Mouse (Mus musculus) cerebellum, postnatal 25 days (tissue): Measurements from ENCODE around the gene Ip6k1.

ENCODE experiments used
- DNase-seq, 2 experiments: peaks; one replicate each; pipeline ENCODE4 v3.0.0; 2021; ENCODE audit warnings: mixed read lengths in 2 of 2

Gene Ip6k1

DNA sequence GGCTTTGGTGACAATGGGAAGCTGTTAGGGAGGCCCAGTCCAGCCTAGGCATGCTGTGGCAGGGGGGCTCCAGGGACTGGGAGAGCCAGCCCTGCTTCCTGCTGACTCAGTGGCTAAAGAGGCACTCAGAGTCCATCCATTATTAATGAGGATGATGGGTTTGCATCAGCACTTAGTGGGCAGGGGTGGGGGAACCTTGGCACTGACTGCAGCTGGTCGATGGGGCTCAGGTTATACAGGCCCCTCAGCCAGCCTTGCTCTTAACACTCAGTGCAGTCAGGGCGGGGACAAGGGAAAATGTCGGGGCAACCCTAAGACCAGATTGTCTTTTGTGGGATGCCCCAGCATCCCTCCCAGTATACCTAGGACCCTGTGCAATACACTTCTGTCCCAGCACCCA lies 59.8 kb downstream of the Ip6k1 start:
- peak in 1 of 2 experiments; percentile 11 for DNase-seq

DNA sequence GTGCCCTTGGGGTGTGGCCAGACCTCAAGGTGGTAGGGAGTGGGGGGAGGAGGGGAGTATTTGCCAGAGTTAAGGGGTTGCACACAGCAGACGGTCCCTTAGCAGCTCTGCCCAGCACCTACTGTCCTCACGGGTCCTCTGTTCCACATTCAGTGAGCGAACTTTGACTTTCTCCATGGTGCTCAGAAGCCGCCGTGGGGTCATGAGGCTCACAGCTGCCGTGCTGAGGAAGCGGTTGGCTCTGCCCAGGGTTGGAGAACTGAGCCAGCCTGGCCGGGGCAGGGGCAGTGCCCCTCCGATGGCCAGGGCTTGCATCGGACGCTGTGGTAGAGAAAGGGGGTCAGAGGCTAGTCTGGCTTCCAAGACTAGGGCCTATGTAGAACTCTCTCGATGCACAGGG lies 61.1 kb downstream of the Ip6k1 start:
- DNase-seq = no peak

DNA sequence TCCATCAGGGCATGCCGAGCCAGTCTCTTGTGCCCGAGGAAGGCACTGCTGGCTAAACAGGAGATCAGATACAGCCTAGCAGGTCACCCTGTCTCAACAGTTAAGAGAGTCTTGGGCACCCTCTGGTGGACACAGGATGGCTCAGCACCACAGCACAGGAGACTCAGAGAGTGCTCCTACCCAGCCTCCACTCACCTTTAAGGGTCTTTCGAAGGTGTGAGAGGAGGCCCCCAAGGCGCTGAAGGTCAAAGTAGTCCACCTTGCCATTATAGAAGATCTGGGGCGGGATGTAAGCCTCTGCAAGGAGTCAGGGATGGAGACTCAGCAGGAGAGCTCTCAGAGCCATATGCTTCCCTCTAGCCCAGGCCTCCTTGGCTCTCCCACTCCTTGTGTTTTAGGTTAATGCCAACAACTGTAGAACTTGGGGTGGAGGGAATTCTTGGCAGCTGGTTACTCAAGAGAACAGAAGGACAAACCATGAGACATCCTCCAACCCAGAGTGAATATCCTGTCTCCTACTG lies 63.2 kb downstream of the Ip6k1 start:
- peak; percentile 87 to 88 for DNase-seq

DNA sequence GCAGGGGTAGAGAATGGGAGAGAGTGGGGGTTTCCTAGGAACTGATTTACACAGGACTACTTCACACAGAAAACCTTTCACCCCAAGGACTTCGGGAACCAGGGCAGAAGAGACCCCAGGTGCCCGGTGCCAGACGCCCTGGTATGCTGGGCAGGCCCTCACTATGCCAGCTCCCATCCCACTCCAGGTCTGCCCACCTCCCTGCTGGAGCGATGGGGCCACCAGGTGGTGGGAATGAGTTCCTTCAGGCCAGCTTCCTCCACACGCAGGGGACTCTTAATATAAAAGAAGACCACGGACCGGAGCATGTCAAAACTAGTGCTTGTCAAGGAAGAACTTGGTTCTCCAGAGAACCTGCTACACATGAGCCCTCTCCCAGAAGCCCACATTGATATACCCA lies 64.9 kb downstream of the Ip6k1 start:
- peak in 1 of 2 experiments; percentile 61 for DNase-seq

DNA sequence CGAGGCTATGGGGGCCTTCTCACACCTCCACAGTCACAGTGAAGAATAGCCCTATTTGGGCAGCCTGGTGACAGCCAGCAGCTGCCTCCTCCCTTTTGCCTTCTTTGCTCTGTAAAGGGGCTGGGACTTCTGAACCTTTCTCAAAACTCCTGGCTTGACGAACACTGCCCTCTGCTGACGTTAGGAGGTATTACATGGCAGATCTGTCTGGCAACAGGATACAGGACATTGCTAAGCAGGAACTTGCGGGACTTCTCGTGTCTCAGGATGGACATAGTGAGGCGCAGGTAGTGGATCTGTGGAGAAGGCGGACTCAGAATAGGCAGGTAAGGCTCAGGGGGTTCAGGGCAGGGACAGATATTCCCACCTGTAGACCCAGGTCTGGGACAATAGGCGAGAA lies 65.6 kb downstream of the Ip6k1 start:
- peak; percentile 91 to 94 for DNase-seq

DNA sequence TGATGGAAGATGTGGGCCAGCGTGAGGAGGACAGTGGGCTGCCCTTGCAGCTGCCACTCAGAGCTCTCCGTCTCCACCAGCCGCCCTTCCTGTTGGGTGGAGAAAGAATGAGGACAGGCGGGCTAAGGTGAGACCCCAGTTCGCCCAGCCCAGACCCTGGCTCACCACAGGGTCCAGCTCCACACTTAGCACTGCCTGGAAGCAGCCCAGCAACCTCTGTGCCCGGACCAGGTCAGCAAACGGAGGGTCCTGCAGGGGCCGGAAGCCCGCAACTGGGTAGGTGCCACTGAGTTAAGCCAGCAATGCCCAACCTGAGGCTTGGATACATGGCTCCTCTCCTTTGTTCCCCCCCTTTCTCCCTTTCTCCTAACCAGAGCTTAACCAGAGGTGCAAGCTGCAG lies 66.7 kb downstream of the Ip6k1 start:
- peak in 1 of 2 experiments; percentile 39 for DNase-seq

DNA sequence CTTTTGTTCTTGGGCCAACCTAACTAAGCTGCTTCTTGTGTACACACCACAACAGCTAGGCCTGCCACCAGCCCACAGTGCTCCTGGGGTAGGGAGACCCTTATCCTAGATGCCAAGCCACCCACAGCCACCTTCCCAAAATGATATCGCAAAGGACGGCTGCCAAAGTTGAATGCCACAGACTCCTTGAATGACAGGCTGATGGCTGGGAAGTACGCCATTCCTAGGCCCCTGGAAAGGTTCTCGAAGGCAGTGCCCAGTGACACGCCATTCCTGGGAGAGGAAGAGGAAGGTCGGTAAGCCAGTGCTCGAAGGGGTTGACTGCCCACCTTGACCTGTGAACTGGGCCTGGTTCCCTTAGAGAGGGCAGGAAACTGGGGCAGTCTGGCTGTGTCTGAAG lies 67.2 kb downstream of the Ip6k1 start:
- DNase-seq = peak in 1 of 2 experiments; percentile 20

DNA sequence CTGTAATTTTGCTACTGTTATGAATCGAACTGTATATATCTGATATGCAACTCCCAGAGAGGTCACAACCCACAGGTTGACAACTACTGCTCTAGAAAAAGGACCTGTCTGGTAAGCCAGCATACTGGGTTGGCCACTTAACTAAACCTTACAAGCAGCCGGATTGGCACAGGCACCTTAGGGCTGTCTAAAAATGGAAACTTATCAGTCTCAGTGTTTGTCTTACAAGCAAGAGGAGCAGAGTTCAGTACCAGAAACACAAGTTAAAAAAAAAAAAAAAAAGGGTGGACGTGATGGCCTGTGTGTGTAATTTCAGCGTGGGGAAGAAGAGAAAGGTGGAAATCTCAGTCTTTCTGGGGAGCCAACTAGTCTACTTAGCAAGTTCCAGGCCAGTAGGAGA lies 69.5 kb downstream of the Ip6k1 start:
- no peak for DNase-seq

DNA sequence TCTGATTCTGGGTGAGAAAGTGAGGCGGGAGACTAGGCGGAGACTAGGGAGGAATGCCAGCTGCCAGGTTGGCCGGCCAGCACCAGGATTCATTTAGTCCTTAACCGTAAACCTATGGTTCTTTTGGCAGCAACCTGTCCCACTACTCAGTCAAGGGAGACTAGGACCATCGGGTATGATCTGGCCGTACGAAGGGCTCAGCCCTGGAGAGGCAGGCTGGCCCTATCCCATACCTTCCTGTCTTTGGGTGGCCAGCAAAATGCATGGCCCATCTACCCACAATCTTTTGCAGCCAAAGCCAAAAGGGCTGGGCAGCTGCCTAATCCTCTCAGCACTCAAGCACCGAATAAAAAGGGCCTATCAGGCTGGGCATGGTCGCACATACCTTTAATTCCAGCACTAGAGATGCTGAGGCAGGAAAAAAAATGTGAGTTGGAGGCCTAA lies 70.2 kb downstream of the Ip6k1 start:
- peak; percentile 75 to 77 for DNase-seq

DNA sequence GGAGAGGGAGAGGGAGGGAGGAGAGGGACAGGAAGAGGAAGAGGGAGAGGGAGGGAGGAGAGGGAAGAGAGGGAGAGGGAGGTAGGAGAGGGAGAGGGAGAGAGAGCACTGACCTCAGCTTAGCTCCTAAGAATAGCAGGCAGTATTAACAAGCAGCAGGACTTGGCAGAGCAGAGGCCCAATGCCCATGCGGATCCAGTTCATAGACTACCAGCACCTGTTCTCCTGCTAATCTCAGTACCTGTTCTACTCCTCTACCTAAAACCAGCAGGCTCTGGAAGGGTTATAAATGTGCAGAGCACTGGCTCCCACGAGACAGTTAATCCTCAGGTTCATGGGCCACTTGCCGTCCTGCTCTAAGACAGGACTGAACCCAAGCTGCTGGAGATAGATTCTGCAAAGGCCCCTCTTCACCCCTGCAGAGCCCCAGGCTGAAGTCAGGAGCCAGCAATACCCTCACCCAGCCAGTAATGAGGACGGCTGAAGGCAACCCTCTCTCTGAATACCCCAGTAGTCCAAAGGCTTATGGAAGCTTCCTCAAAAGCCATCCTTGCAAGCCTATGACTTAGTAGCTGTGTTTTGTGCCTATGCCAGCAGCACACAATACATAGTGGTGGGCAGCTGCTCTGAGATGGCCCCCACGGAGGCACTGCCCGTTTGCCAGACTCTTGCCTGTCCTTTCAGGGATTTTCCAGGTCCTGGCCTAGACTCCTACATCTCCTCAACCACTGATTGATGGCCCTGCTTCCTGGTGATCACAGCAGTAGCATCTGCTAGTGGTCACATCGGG lies 71.0 kb downstream of the Ip6k1 start:
- DNase-seq = peak; percentile 85 to 86

DNA sequence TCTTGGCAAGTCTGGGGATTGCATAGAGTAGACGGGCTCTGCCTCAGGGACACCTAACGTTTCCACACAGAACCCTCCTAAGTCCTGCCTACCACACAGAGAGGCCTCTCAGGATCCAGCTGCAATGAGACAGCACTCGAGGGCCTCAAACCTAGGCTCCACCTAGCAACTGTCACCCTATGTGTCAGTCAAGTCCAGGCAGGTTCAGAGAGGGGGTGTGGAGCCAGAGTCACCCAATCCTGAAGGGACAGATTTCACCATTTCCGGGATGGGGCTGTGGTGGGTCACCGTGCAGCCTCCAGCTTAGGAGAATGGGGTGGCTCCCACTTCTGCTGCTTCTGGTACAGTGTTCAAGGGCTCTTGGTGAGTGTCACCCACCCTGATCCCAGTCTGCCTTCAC lies 77.9 kb downstream of the Ip6k1 start, which contains the start of gene Mst1:
TSS of gene Mst1 (plus strand) at position 269 of the 400 bp plus-strand sequence.
- no peak for DNase-seq

DNA sequence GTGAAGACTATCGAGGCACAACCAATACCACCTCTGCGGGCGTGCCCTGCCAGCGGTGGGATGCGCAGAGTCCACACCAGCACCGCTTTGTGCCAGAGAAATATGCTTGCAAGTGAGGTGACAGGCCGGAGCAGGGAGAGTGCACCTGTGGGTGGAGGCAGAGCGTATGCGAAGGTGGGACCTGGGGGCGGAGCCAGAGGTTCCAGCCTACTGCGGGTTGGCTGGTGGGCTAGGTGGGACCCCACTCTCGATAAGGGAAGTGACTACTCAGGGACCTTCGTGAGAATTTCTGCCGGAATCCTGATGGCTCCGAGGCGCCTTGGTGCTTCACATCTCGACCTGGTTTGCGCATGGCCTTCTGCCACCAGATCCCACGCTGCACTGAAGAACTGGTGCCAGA lies 80.2 kb downstream of the Ip6k1 start:
- DNase-seq = peak; percentile 60 to 63

DNA sequence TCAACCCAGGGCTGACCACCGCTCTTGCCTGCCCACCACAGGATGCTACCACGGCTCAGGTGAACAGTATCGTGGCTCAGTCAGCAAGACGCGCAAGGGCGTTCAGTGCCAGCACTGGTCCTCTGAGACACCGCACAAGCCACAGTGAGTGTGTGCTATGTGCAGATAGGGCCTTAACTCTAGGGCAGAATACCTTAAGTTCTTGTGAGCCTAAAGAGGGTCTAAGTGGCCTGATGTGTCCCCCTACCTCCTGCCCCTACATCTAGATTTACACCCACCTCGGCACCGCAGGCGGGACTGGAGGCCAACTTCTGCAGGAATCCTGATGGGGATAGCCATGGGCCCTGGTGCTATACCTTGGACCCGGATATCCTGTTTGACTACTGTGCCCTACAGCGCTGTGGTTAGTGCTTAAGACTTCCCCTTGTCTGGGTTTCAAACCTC lies 80.7 kb downstream of the Ip6k1 start, which contains the start of gene Rnf123:
TSS of gene Rnf123 (minus strand) at position 359 of the 444 bp plus-strand sequence.
- no peak for DNase-seq

DNA sequence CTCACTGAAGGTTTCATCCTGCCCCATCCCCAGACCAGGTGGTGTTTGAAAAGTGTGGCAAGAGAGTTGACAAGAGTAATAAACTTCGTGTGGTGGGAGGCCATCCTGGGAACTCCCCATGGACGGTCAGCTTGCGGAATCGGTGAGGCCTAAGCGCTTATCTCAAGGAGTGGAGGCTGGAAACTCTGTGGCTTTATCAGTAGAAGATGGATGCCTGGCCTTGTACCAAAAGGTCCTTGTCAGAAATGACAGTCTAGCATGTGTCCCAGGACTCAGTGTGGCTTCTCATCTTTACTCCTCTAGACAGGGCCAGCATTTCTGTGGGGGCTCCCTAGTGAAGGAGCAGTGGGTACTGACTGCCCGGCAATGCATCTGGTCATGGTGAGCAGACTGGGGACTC lies 81.3 kb downstream of the Ip6k1 start:
- DNase-seq = no peak

DNA sequence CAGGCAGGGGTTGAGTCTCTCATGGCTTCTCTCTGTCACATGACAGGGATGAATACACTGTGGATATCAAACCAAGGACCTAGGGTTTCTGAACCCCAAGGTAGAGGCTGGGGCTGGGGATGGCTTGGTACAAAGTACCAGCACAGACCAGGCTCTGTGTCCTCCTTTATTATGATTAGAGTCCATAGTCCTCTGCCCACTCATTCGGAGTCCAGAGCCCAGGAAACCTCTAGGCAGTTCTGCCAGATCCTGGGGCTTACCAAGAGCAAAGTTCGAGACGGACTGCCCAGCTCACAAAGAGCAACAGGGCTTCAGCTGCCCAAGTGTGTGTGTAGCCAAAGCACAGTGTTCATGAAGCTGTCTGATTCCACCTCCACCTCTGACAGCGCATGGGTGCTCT lies 83.0 kb downstream of the Ip6k1 start:
- no peak for DNase-seq

DNA sequence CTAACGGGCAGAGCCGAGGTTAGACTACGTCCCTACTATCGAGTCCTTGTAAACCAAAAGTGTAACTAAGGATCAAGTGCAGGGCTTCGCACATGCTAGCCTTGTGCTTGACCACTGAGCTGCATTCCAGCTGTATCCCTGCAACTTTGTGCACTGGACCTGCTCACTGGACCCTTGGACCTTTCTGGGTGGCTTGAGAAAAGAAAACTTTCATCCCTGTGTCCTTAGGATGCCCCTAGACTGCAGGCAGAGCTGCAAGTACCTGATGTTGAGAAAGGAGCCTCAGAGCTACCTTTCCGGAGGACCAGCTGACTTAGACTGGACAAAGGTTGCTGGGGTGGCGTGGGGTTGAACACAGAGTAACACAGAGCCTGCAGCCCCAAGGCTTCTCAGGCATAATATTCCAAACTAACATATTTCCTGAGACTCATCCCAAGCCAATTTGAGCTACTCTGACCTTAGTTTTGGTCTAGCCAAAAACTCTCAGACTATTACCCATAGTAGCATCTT lies 88.4 kb downstream of the Ip6k1 start:
- DNase-seq = no peak

DNA sequence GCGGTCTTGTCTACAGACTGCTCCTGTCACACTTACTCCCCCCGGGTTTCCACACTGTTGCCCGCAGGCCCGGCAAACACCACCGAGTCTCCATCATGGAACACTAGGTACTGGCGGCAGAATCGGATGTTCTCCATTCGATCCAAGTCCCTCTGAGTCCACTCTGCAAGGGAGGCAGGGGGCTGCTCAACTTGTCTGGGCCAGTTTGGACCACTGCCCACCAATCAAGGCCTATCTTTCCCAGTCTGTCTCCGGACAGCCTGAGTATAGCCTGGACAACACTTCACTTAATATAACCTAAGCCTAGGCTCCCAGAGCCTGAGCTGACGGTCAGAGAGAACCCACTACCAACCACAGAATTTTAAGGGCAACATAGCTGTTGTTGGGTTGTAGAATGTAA lies 91.3 kb downstream of the Ip6k1 start:
- peak in 1 of 2 experiments; percentile 58 for DNase-seq

DNA sequence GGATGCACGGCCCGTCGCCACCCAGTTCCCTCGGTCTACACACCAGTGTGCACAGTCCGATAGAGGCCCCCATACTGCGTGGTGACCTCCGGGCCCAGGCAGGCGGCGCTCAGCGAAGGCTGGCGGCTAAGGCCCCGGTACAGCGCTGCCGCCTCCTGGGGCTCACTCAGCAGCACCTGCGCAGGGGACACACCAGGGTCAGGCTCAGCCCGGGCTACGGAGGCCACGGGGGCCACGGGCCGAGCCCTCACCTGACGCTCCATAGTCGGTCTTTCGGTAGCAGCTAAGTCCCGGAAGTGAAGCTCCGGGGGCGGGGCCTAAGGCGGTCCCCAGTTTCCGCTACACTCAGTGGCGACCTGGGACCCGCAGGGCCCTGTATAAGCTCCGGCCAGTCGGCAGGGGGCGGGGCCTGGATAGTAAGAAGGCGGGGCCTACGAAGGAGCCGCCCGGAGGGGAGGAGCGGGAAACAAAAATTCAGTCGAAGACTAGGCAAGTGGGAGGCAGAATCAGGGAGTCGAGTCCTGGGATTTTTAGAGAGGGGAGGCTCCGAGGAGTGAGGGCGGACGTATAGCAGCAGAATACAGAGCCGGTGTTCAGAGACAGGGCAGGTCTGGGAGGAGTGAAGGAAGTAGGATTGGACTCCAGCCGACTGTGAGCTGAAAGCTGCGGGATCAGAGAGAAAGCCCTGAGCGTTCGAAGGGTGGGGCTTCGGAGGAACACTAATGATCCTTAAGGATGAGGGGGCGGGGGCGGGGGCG lies 92.1 kb downstream of the Ip6k1 start, which contains the start of gene Apeh:
TSS of gene Apeh (minus strand) at position 423 of the 758 bp plus-strand sequence.
- DNase-seq = peak; percentile 94 to 97

DNA sequence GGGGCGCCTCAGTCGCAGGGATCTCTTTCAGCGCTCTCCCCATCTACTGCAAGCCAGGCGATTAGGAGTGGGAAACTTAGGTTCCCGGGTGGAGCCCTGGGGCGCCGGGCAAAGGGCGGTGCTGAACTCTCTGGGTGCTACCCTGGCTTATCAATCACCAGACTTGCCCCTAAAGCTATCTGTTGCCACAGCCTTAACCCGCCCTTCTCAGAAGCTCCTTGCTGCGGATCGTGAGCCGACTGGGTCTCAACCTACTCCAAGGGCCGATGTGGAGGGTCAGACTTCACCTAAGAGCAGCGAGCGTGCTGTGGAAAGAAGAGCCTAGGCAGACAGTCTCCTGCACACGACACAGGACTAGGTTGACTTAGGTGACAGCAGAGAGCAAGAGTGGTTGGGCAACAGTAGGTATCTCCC lies 92.7 kb downstream of the Ip6k1 start:
- peak; percentile 55 to 61 for DNase-seq

DNA sequence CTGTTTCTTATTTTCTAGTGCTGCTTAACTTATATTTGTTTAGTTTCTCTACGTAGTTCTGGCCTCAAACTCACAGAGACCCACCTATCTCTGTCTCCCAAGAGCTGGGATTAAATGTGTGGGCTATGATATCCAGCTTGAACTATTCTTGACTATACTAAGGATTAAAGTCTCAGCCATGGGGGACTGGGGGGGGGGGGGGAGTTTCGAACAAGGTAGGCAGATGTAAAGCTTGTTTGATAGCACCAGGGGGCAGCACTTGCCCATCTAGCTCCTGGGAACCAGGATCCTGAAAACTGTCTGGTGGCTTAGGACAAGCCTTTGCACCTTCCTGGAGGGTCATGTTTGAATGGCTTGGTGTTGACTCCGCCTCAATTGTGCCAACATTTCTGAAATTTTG lies 93.2 kb downstream of the Ip6k1 start:
- DNase-seq = peak; percentile 76 to 83

DNA sequence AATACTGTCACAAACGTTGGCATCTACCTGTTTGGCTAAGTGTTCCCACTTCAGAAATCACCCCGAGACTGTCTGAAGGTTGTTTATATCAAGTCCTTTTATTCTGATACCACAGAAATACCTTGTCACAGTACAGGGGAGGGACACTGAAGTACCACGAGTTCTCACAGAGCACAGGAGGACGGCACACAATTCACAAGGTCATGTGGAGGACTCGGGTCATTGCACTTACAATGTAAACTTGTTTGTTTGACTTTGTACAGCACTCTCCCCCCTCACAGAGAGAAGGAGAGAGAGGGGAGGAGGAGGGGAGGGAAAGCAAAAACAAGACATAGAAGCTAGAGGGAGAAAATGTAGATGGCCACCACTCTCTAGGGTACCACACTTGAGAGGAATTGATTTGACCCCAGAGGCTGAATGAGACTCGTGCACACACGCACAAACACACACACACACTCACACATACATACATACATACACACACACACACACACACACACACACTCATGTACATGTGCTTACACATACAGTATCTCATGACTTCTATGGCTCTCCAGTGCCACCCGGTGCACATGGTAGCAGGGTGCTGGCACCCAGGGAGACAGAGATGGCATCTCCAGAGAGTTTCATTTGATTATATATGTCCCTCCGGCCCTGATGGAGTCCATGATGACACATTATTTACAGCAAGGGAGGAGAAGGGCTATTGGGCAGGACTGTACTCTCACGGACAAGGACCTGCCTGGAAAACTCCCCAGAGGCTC lies 93.8 kb downstream of the Ip6k1 start:
- no peak for DNase-seq
